Mouse (Mus musculus): Measurements from ENCODE around the gene B4galnt1.
"Not testable (repeated sequence)": the region's sequence is repeated elsewhere in the genome, so short reads cannot be mapped to it uniquely, and the experiment has no call there.

Gene B4galnt1

DNA sequence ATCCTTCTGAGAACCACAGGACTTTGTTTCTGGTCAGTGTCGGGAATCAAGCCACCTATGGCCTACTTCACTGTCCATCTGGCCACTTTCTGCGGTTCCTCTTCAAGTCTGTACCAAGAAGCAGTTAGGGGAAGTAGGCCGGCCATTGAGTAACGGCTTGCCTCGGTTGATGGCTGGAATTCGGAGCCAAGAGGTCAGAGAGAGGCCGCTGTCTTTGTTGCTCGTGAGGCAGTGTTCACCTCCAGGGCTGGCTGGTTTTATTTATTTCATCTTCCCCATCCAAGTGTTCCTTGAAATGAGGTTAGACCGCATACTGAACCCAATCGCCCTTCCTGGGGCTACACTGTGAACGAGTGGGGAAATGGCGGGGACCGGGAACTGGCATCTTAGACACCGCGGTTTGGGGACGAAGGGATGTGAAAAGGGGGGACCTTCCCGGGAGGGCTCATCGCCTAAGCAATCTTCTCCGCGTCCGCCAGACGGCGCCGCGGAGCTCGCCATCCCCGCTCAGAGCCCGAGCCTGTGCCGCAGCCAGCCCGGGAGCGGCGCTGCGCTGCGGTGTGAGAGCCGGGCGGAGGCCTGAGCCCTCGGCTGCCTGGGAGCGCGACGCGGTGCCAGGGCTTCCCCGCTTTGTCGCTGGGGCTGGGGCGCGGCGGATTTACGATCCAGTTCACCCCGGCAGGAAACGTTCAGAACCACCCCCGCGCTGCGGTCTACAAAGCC, at the start of gene B4galnt1:
Gene B4galnt1 (plus strand): TSS at position 595 of the 723 bp plus-strand sequence.
- no peak for DNase-seq (ENCODE audit: low read depth, low spot score)

GRCm38 (mm10) chr10:127118470-127118869, 46.6 kb upstream of the B4galnt1 start:
- DNase-seq (ENCODE audit: low read depth, low spot score): no peak

- DNase-seq (ENCODE audit: low read depth, low spot score): no peak
Measured at GRCm38 (mm10) chr10:127119229-127119628, 45.8 kb upstream of the B4galnt1 start.

DNA sequence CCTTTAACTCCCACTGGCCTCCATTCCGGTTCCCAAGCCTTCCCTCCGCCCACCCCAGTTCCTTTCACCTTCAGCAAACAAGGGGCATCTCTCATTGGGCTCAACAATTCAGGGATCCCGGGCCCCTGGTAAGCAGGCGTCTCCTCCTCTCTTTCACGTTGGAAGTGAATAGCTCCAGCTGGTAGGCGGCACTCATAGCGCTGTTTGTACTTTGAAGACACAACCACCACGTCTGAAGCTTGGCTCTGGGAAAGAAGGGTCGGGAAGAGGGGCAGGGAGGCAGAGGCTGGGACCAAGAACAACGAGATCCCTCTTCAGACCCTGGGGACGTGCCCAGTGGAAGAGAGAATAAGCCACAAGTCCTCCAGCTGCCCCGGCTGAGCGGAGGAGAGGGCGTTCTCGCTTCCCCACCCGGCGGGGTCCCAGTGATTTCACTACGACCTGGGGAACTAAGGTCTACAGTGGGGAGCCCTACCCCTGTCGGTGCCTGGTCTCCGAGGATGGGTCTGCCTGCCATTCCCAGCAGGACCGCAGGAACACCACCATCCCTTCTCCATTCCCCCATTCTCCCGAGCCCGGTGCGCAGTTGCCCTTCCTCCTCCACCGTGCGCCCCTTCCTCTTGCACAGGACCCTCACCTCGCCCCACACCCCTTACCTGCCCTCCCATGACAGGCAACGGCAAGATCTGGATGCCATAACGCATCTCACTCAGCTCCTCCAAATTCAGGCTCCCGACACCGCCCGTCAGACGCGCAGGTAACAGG, 44.5 kb upstream of the B4galnt1 start:
- DNase-seq (ENCODE audit: low read depth, low spot score): no peak

DNA sequence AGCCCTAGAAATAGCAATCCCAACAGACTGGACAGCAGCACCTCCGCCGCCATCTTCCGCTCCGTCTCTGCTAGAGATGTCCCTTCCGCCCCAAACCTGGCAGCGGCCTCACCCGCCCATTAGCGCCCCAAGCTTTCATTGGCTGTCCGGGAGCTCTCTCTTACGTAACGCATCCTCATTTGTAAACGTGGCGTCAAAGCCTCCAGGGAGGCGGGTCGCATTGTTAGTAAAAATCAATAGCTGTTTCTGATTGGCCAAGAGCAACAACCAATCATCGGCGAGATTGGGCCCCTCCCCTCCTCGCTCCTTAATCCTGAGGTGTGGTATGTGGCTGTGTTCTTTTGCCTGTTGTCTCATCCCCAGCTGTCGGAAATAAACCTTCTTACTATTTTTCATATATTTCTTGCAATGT, 44.0 kb upstream of the B4galnt1 start, which contains the start of gene Os9:
Gene Os9 (minus strand): TSS at position 66 of the 412 bp plus-strand sequence.
- peak; percentile 97 for DNase-seq (ENCODE audit: low read depth, low spot score)

GRCm38 (mm10) chr10:127122018-127122417, 43.0 kb upstream of the B4galnt1 start:
- DNase-seq (ENCODE audit: low read depth, low spot score): no peak

DNA sequence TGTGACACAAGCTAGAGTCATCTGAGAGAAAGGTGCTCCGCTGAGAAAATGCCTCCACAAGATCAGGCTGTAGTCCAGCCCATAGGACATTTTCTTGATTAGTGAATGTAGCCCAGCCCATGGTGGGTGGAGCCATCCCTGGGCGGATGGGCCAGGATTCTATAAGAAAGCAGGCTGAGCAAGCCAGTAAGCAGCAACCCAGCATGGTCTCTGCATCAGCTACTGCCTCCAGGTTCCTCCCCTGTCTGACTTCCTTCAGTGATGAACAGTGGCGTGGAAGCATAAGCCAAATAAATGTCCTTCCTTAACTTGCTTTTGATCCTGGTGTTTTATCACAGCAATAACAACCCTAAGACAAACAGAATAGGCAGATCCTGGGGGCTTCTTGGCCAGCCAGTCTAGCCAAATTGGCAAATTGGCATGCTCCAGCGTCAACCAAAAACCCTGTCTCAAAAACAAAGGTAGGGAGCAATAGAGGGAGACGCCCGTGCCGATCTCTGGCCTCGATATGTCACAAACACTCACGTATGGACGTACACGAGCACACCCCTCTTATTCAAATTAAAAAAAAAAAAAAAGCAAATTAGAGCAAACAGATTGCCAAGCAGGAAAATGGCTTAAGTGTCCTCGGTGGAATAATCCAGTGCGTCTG, 42.1 kb upstream of the B4galnt1 start:
- peak; percentile 27 for DNase-seq (ENCODE audit: low read depth, low spot score)

DNA sequence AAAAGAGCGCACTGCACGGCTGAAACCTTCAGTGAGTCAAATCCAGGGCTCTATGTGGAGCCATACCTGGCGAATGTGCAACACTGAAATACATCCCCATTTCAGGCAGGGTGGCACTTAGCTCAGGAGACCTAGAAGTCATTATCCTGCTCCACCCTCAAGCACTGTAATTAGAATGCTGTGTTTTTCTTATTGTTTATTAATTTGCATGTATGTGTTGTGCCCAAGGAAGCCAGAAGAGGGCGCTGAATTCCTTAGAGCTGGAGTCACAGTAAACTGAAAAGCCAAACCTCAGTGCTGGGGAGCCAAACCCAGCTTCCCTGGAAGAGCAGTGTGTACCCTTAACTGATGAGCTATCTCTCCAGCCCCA, 41.6 kb upstream of the B4galnt1 start:
- peak; percentile 45 for DNase-seq (ENCODE audit: low read depth, low spot score)

DNA sequence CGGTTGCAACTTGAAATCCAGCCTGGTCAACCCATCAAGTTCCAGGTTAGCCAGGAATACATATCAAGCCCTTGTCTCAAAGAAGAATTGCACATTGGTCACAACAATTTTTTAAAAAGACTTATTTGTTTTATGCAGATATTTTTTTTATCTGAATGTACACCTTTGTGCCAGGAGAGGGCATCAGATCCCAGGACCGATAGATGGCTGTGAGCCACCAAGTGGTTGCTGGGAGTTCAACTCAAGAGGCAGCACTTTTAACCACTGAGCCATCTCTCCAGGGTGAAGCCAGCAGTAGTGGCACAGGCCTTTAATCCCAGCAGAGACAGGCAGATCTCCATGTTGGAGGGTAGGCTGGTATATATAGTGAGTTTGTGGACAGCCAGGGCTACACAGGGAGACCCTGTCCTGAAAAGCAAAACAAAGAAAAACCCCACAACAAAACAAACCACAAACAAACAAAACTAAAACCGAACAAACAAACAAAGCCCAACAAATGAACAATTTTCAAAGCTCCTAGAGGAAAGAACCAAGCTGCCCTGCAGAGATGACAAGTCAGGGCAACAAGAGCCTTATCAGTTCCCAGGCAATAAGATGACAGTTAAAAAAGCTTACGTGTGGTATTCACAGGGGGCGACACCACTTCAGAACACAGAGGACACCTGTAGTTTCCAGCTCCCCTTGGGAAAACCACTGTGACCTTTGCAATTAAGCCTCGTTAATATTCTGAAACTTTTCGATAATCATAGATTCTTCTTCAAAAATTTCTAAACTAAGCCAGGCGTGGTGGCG, 39.6 kb upstream of the B4galnt1 start:
- peak; percentile 17 for DNase-seq (ENCODE audit: low read depth, low spot score)

GRCm38 (mm10) chr10:127126579-127126978, 38.4 kb upstream of the B4galnt1 start:
- DNase-seq (ENCODE audit: low read depth, low spot score): no peak

DNA sequence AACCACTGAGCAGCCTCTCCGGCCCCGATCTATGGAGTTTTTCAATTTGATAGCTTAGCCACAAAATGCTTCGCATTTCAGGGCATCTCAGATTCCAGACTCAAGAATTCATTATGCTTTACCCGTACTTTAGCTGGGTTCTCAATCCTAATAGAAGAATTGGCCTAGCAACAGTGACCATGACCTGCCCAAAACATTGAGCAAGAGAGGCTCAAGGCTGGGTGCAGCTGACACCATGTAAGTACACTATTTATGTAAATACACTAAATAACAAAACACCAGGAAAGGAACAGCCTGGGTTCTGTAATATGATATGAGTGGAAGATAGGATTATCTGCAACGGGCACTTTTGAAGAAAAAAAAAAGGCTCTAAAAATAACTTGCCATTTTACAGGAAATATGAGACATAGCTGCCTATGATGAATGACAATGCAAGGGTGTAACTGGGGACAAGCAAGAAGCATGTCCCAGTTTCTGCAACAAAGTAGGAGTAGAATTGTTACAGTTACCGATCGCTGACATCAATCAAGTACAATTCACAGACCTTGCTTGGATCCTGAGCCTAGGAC, 37.2 kb upstream of the B4galnt1 start:
- DNase-seq (ENCODE audit: low read depth, low spot score): no peak

DNA sequence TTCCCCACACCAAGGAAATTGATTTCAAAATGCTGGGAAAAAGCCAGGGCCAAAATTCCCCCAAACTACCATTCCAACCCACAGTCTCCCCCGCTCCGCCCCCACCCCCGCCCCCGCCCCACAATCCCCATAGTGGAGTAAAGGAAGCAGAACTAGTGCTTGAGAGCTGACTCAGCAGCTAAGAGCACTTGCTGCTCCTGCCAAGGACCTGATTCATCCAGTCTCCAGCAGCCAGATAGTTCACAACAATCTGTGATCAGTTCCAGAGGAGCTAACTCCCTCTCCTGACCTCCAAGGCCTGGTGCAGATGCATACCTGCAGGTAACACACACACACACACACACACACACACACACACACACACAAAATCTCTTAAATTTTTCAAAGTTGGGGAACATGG, 35.6 kb upstream of the B4galnt1 start:
- DNase-seq (ENCODE audit: low read depth, low spot score): no peak

DNA sequence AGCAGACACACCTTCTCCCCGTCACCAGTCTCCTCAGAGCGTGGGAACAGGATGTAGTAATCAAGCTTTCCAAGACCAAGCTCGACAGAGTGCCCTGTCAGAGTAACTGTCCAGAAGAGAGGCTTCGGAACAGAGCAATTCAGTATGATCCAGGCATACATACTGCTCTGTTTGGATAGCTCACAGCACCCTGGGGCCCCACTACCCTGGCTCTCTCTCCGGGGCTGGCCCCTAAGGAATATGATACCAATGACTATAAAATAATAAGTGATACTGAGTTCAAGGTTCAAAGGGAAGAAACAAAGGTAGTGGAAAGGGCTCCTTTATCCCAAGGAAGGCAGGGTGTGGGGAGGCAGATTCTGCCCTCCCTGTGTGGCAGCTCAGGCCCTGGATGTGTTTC, 32.6 kb upstream of the B4galnt1 start:
- no peak for DNase-seq (ENCODE audit: low read depth, low spot score)

GRCm38 (mm10) chr10:127134394-127135035, 30.5 kb upstream of the B4galnt1 start:
- not testable (repeated sequence) for DNase-seq (ENCODE audit: low read depth, low spot score)

DNA sequence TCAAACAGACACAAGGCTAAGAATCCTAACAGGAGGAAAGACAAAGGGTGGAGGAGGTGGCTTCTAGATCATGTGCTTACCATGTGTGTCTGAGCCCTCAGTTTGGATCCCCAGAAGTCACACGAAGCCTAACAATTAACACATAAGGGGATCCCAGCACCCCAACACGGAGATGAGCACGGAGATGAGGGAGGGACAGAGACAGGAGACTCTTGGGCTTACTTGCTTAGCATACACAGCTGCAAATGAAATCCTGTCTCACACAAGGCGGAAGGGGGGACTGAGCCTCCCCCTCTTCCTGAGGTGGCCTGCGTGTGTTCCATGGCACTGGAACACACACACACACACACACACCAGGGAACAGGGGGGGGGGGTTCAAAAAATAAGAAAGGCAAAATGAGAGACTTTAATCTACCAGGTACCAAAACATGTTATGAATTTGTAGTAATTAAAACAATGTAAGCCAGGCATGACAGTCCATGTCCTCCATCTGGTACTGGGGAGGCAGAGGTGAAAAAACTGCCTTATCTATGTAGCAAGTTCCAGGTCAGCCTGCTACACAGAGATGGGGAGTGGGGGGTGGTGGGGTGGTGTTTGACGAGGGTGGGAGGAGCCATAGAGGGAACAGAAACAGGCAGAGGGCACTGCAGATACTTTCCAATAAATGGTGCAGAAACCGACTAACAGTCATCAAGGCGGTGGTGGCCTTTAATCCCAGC, 29.7 kb upstream of the B4galnt1 start:
- no peak for DNase-seq (ENCODE audit: low read depth, low spot score)

DNA sequence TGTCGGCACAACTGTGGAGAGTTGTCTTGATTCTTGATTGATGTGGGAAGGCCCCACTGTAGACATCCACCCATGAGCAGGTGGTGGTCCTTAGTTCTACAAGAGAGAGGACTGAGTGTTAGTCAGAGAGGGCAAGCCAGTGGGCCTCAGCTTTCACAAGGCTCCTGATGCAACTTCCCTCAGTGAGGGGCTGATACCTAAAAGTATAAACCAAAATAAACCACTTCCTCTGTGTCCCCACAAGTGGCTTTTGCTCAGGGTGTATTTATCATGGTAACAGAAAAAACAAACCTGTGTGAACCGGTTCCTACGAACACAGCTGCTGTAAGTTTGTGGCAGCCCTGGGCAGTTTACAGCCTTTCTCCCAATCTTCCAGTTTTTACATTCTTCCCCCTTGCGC, 28.5 kb upstream of the B4galnt1 start:
- DNase-seq (ENCODE audit: low read depth, low spot score): no peak

GRCm38 (mm10) chr10:127137896-127138295, 27.1 kb upstream of the B4galnt1 start:
- no peak for DNase-seq (ENCODE audit: low read depth, low spot score)

- no peak for DNase-seq (ENCODE audit: low read depth, low spot score)
Measured at GRCm38 (mm10) chr10:127138328-127139141, 26.5 kb upstream of the B4galnt1 start.

GRCm38 (mm10) chr10:127140971-127141370, 24.1 kb upstream of the B4galnt1 start:
- no peak for DNase-seq (ENCODE audit: low read depth, low spot score)
